Mouse (Mus musculus) CH12.LX (cell line): ENCODE results near the gene Ttll10. TPM values are rescaled to one million over a fixed set of nuclear protein-coding genes. Genes with fewer than 3 reads are reported as not detected.

Experiments used
- DNase-seq: peaks from one replicate; pipeline ENCODE4 v3.0.0-alpha.2; 2013; ENCODE audit errors: extremely low read depth
- H3K27ac ChIP-seq: 2 replicates; pipeline ENCODE4 v1.5.1; 2012; ENCODE audit warnings: low read depth, mild to moderate bottlenecking, control low read depth, moderate library complexity; ENCODE audit not compliant: insufficient read depth
- H3K27me3 ChIP-seq: replicated peaks from 2 replicates; pipeline ENCODE3; 2012; ENCODE audit warnings: inconsistent platforms
- H3K36me3 ChIP-seq, 2 experiments: replicated peaks in 1 of 2; 2 replicates each; pipeline versions ENCODE3 to v1.6.1; 2012; ENCODE audit warnings: inconsistent platforms in 1 of 2, low read length in 1 of 2, mild to moderate bottlenecking in 1 of 2, mixed read lengths in 1 of 2, moderate library complexity in 1 of 2; ENCODE audit not compliant: control insufficient read depth in 1 of 2, insufficient read depth in 1 of 2
- H3K4me1 ChIP-seq, 2 experiments: 2 replicates each; pipeline ENCODE4 v1.6.1; 2012; ENCODE audit warnings: inconsistent platforms in 1 of 2, moderate library complexity in 1 of 2; ENCODE audit not compliant: insufficient read depth in 2 of 2, control insufficient read depth in 1 of 2
- H3K4me2 ChIP-seq: 2 replicates; pipeline ENCODE4 v1.6.1; 2012; ENCODE audit warnings: low read depth, mild to moderate bottlenecking, control low read depth; ENCODE audit not compliant: poor library complexity, insufficient read depth, severe bottlenecking
- H3K4me3 ChIP-seq, 3 experiments: fragments of 150-350 bp in 1 of 3; sonication (generic) in 1 of 3; replicated peaks in 1 of 3; 2 replicates each; pipeline versions ENCODE3 to v1.5.1; 2011 to 2012; ENCODE audit warnings: low read depth in 2 of 3, low read length in 2 of 3, mild to moderate bottlenecking in 2 of 3, moderate library complexity in 2 of 3, control low read depth in 1 of 3, improper control_type of control experiment in 1 of 3, inconsistent platforms in 1 of 3, mixed read lengths in 1 of 3; ENCODE audit not compliant: poor library complexity in 1 of 3
- H3K79me2 ChIP-seq: replicated peaks from 2 replicates; pipeline ENCODE4 v1.6.1; 2012; ENCODE audit warnings: mild to moderate bottlenecking, moderate library complexity; ENCODE audit not compliant: control insufficient read depth, poor library complexity, insufficient read depth, severe bottlenecking; ENCODE audit errors: extremely low read depth
- H3K9ac ChIP-seq: 2 replicates; pipeline ENCODE4 v1.6.1; 2012; ENCODE audit warnings: low read depth, mild to moderate bottlenecking, control low read depth, moderate library complexity; ENCODE audit not compliant: insufficient read depth
- H3K9me3 ChIP-seq: replicated peaks from 2 replicates; pipeline ENCODE3; 2012; ENCODE audit warnings: low read length, inconsistent platforms, mixed read lengths
- BHLHE40 ChIP-seq: IDR thresholded peaks from 2 replicates; pipeline ENCODE4 v1.6.1; 2011; ENCODE audit warnings: mild to moderate bottlenecking, low read depth, low read length, improper control_type of control experiment
- CHD1 ChIP-seq: IDR thresholded peaks from 2 replicates; pipeline ENCODE4 v1.6.1; 2012; ENCODE audit warnings: low read depth, low read length, improper control_type of control experiment, inconsistent platforms
- CHD2 ChIP-seq: IDR thresholded peaks from 2 replicates; pipeline ENCODE4 v1.6.1; 2011; ENCODE audit warnings: low read length, improper control_type of control experiment
- CTCF ChIP-seq, 2 experiments: IDR thresholded peaks in 1 of 2; conservative IDR thresholded peaks in 1 of 2; 2 replicates each; pipeline ENCODE4 v1.5.1; 2011 to 2012; ENCODE audit warnings: low read depth in 2 of 2, low read length in 2 of 2, improper control_type of control experiment in 1 of 2, inconsistent platforms in 1 of 2, mild to moderate bottlenecking in 1 of 2, moderate library complexity in 1 of 2
- E2F4 ChIP-seq: IDR thresholded peaks from 2 replicates; pipeline ENCODE4 v1.6.1; 2011; ENCODE audit warnings: low read depth, low read length, improper control_type of control experiment; ENCODE audit not compliant: insufficient replicate concordance
- ELF1 ChIP-seq: IDR thresholded peaks from 2 replicates; pipeline ENCODE4 v1.6.1; 2014; ENCODE audit warnings: low read depth, mild to moderate bottlenecking, inconsistent platforms, low read length, improper control_type of control experiment
- EP300 ChIP-seq: IDR thresholded peaks from 2 replicates; pipeline ENCODE4 v1.6.1; 2011; ENCODE audit warnings: low read length, improper control_type of control experiment
- ETS1 ChIP-seq: conservative IDR thresholded peaks from 2 replicates; pipeline ENCODE4 v1.6.1; 2012; ENCODE audit warnings: low read depth, mild to moderate bottlenecking, inconsistent platforms, low read length, improper control_type of control experiment, moderate library complexity
- GABPA ChIP-seq: IDR thresholded peaks from 2 replicates; pipeline ENCODE4 v1.6.1; 2012; ENCODE audit warnings: low read depth, low read length, improper control_type of control experiment, inconsistent platforms; ENCODE audit not compliant: insufficient replicate concordance
- HCFC1 ChIP-seq: IDR thresholded peaks from 2 replicates; pipeline ENCODE4 v1.6.1; 2012; ENCODE audit warnings: low read depth, mild to moderate bottlenecking, inconsistent platforms, low read length, improper control_type of control experiment
- IRF4 ChIP-seq: IDR thresholded peaks from 2 replicates; pipeline ENCODE4 v1.6.1; 2014; ENCODE audit warnings: low read depth, mild to moderate bottlenecking, inconsistent platforms, low read length, improper control_type of control experiment
- JUN ChIP-seq: IDR thresholded peaks from 2 replicates; pipeline ENCODE4 v1.6.1; 2011; ENCODE audit warnings: low read depth, mild to moderate bottlenecking, low read length, improper control_type of control experiment, moderate library complexity; ENCODE audit not compliant: insufficient read depth
- JUND ChIP-seq: conservative IDR thresholded peaks from 2 replicates; pipeline ENCODE4 v1.6.1; 2011; ENCODE audit warnings: low read depth, low read length, improper control_type of control experiment
- KAT2A ChIP-seq: IDR thresholded peaks from 2 replicates; pipeline ENCODE4 v1.6.1; 2012; ENCODE audit warnings: low read length, improper control_type of control experiment, inconsistent platforms; ENCODE audit not compliant: insufficient replicate concordance
- MAFK ChIP-seq: IDR thresholded peaks from 2 replicates; pipeline ENCODE4 v1.6.1; 2011; ENCODE audit warnings: low read length, improper control_type of control experiment; ENCODE audit not compliant: insufficient replicate concordance
- MAX ChIP-seq: IDR thresholded peaks from 2 replicates; pipeline ENCODE4 v1.6.1; 2011; ENCODE audit warnings: low read length, improper control_type of control experiment
- MAZ ChIP-seq: IDR thresholded peaks from 2 replicates; pipeline ENCODE4 v1.6.1; 2012; ENCODE audit warnings: low read depth, mild to moderate bottlenecking, inconsistent platforms, low read length, improper control_type of control experiment, moderate library complexity
- MEF2A ChIP-seq: IDR thresholded peaks from 2 replicates; pipeline ENCODE4 v1.6.1; 2014; ENCODE audit warnings: low read depth, mild to moderate bottlenecking, inconsistent platforms, low read length, improper control_type of control experiment, borderline replicate concordance
- MXI1 ChIP-seq: IDR thresholded peaks from 2 replicates; pipeline ENCODE4 v1.6.1; 2011; ENCODE audit warnings: mild to moderate bottlenecking, low read depth, low read length, improper control_type of control experiment
- MYC ChIP-seq: IDR thresholded peaks from 2 replicates; pipeline ENCODE4 v1.6.1; 2011; ENCODE audit warnings: low read depth, mild to moderate bottlenecking, improper control_type of control experiment, low read length
- NELFE ChIP-seq: IDR thresholded peaks from 2 replicates; pipeline ENCODE4 v1.6.1; 2011; ENCODE audit warnings: low read depth, low read length, improper control_type of control experiment
- NRF1 ChIP-seq: IDR thresholded peaks from 2 replicates; pipeline ENCODE4 v1.6.1; 2014; ENCODE audit warnings: low read depth, mild to moderate bottlenecking, inconsistent platforms, low read length, improper control_type of control experiment, moderate library complexity
- PAX5 ChIP-seq: IDR thresholded peaks from 2 replicates; pipeline ENCODE4 v1.6.1; 2012; ENCODE audit warnings: low read length, inconsistent platforms, mixed read lengths
- POLR2A ChIP-seq: IDR thresholded peaks from 2 replicates; pipeline ENCODE4 v1.6.1; 2011; ENCODE audit warnings: low read depth, mild to moderate bottlenecking, improper control_type of control experiment, low read length
- POLR2AphosphoS2 ChIP-seq: IDR thresholded peaks from 2 replicates; pipeline ENCODE4 v1.6.1; 2011; ENCODE audit warnings: low read depth, low read length, improper control_type of control experiment
- RAD21 ChIP-seq: IDR thresholded peaks from 2 replicates; pipeline ENCODE4 v1.6.1; 2011; ENCODE audit warnings: low read depth, mild to moderate bottlenecking, low read length, improper control_type of control experiment, moderate library complexity
- RCOR1 ChIP-seq: conservative IDR thresholded peaks from 2 replicates; pipeline ENCODE4 v1.6.1; 2012; ENCODE audit warnings: low read depth, mild to moderate bottlenecking, inconsistent platforms, low read length, improper control_type of control experiment
- SIN3A ChIP-seq: IDR thresholded peaks from 2 replicates; pipeline ENCODE4 v1.6.1; 2012; ENCODE audit warnings: low read length, improper control_type of control experiment, inconsistent platforms
- SMC3 ChIP-seq: IDR thresholded peaks from 2 replicates; pipeline ENCODE4 v1.6.1; 2011; ENCODE audit warnings: low read depth, low read length, improper control_type of control experiment
- TBP ChIP-seq: conservative IDR thresholded peaks from 2 replicates; pipeline ENCODE4 v1.6.1; 2011; ENCODE audit warnings: low read depth, low read length, improper control_type of control experiment
- TCF12 ChIP-seq: IDR thresholded peaks from 2 replicates; pipeline ENCODE4 v1.6.1; 2014; ENCODE audit warnings: low read depth, mild to moderate bottlenecking, inconsistent platforms, low read length, improper control_type of control experiment
- UBTF ChIP-seq: IDR thresholded peaks from 2 replicates; pipeline ENCODE4 v1.6.1; 2012; ENCODE audit warnings: low read depth, mild to moderate bottlenecking, inconsistent platforms, low read length, improper control_type of control experiment, moderate library complexity
- USF1 ChIP-seq: IDR thresholded peaks from 2 replicates; pipeline ENCODE4 v1.6.1; 2014; ENCODE audit warnings: low read depth, mild to moderate bottlenecking, inconsistent platforms, low read length, improper control_type of control experiment
- USF2 ChIP-seq: conservative IDR thresholded peaks from 2 replicates; pipeline ENCODE4 v1.6.1; 2011; ENCODE audit warnings: low read depth, low read length, improper control_type of control experiment
- ZC3H11A ChIP-seq: IDR thresholded peaks from 2 replicates; pipeline ENCODE4 v1.6.1; 2012; ENCODE audit warnings: low read depth, mild to moderate bottlenecking, inconsistent platforms, low read length, improper control_type of control experiment
- ZKSCAN1 ChIP-seq: IDR thresholded peaks from 2 replicates; pipeline ENCODE4 v1.6.1; 2012; ENCODE audit warnings: low read depth, inconsistent platforms, low read length, improper control_type of control experiment, borderline replicate concordance
- ZMIZ1 ChIP-seq: IDR thresholded peaks from 2 replicates; pipeline ENCODE4 v1.6.1; 2012; ENCODE audit warnings: low read depth, mild to moderate bottlenecking, inconsistent platforms, low read length, improper control_type of control experiment
- ZNF384 ChIP-seq: IDR thresholded peaks from 2 replicates; pipeline ENCODE4 v1.6.1; 2012; ENCODE audit warnings: low read depth, low read length, improper control_type of control experiment, inconsistent platforms
- dilution Hi-C: fragments of 300-500 bp; cut with MboI; formaldehyde crosslinking; loops from 2 replicates; pipeline ENCODE4 v1.14.3; 2020; ENCODE audit warnings: low sequenced_read_pairs; ENCODE audit not compliant: extremely low pct_unique_long_range_greater_than_20kb, extremely low pct_ligation_motif_present
- in situ Hi-C: fragments of 300-500 bp; cut with MboI; formaldehyde crosslinking; loops from 3 replicates; pipeline ENCODE4 v1.14.3; 2019; ENCODE audit warnings: low sequenced_read_pairs, low pct_ligation_motif_present, low pct_unique_long_range_greater_than_20kb, mixed read lengths
- polyA plus RNA-seq: library from polyadenylated mRNA; unstranded; fragments of >175 nt; gene quantifications from 2 replicates; pipeline ENCODE4 v1.2.1, GENCODE M21; 2012; ENCODE audit warnings: low read depth; ENCODE audit not compliant: insufficient read length
- total RNA-seq, 2 experiments: library from RNA; depleted of rRNA; stranded (reverse); fragments of 300-350 nt in 1 of 2; fragments of >200 nt in 1 of 2; gene quantifications; 2 replicates each; pipeline ENCODE4 v1.2.3; 2012 to 2014

The Ttll10 gene
- total and polyA plus RNA-seq, 3 experiments, result 0.04 TPM; not detected in 2

DNA sequence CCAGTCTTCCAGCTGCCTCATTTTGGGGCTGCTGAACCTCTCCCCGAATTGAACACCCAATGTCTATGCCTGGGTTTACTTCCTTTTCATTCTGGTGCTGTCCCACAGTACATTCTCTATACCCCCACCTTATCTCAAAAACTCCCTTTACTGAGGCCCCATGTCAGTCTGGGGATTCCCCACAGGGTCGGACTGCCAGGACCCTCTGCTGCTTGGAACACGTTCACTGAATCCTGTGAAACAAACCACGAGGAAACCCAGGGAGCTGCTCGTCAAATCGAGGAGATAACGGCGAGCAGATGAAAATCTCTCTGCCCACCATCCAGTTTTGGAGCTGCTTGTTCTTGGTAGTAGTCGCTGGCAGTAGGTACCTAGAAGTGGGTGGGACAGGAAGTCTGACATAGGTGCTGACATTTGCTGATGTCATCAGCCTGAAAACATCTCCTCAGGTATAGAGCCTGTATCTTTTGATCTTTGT, 37.2 kb downstream of the Ttll10 start:
- DNase-seq, result no peak
- Histone ChIP-seq H3K4me3 (peak overlapping the region in 2 of 3 experiments; percentile 38 to 44), H3K4me2 (peak overlapping the region; percentile 35), H3K27me3 (no peaks in the 10 kb centered on the region), H3K79me2 (no peaks in the 10 kb centered on the region), H3K27ac (peak overlapping the region; percentile 92), H3K36me3 (peaks cover 0 to 18% of the 10 kb centered on the region in 2 experiments), H3K9me3 (no peaks in the 10 kb centered on the region), H3K9ac (peak overlapping the region; percentile 38), H3K4me1 (peaks cover 10 to 52% of the 10 kb centered on the region in 2 experiments)
- dilution Hi-C loops, result no loop called here
- in situ Hi-C loops, result no loop called here
- TF ChIP-seq MAFK (peak; percentile 64; the same call in 1 of the 2 replicates), CHD1 (no peak), NELFE (peak; percentile 45; the same call in 1 of the 2 replicates), POLR2AphosphoS2 (no peak; the same call in 1 of the 2 replicates), MAX (peak; percentile 72), JUN (no peak), POLR2A (peak; percentile 54), RCOR1 (no peak), MYC (0 out of 2 replicates have a peak, but pooled peaks have one; percentile 48), USF2 (no peak), KAT2A (no peak), ETS1 (peak; percentile 54; the same call in 1 of the 2 replicates), JUND (no peak), SMC3 (no peak), NRF1 (0 out of 2 replicates have a peak, but pooled peaks have one; percentile 15), HCFC1 (peak; percentile 11; the same call in 1 of the 2 replicates), RAD21 (no peak), ZNF384 (no peak), IRF4 (no peak), EP300 (0 out of 2 replicates have a peak, but pooled peaks have one; percentile 25), PAX5 (no peak), USF1 (no peak), TBP (no peak), ZMIZ1 (no peak; the same call in 1 of the 2 replicates), ZC3H11A (no peak), E2F4 (no peak), TCF12 (peak; percentile 47; the same call in 1 of the 2 replicates), ZKSCAN1 (no peak), CHD2 (no peak), MXI1 (no peak), GABPA (no peak), BHLHE40 (no peak; the same call in 1 of the 2 replicates), ELF1 (no peak; the same call in none of the 2 replicates), CTCF (conservative IDR thresholded peaks at IDR 0.05 in 1 of 2, IDR thresholded peaks at IDR 0.05 in 1 of 2; ENCODE audit: low read depth in 2 of 2, low read length in 2 of 2) (no peak), UBTF (no peak), SIN3A (peak; percentile 71), MEF2A (peak; percentile 63; the same call in 1 of the 2 replicates), MAZ (peak; percentile 66; the same call in 1 of the 2 replicates)
